Mouse (Mus musculus): ENCODE results near the gene Kif3b. TPM values are rescaled to one million over a fixed set of nuclear protein-coding genes. Genes with fewer than 3 reads are reported as not detected.
"Not testable (repeated sequence)": the region's sequence is repeated elsewhere in the genome, so short reads cannot be mapped to it uniquely, and the experiment has no call there.

The Kif3b gene
- polyA plus RNA-seq (2012; rRNA removed) = 28.0 and 35.8 TPM in 2 replicates

DNA sequence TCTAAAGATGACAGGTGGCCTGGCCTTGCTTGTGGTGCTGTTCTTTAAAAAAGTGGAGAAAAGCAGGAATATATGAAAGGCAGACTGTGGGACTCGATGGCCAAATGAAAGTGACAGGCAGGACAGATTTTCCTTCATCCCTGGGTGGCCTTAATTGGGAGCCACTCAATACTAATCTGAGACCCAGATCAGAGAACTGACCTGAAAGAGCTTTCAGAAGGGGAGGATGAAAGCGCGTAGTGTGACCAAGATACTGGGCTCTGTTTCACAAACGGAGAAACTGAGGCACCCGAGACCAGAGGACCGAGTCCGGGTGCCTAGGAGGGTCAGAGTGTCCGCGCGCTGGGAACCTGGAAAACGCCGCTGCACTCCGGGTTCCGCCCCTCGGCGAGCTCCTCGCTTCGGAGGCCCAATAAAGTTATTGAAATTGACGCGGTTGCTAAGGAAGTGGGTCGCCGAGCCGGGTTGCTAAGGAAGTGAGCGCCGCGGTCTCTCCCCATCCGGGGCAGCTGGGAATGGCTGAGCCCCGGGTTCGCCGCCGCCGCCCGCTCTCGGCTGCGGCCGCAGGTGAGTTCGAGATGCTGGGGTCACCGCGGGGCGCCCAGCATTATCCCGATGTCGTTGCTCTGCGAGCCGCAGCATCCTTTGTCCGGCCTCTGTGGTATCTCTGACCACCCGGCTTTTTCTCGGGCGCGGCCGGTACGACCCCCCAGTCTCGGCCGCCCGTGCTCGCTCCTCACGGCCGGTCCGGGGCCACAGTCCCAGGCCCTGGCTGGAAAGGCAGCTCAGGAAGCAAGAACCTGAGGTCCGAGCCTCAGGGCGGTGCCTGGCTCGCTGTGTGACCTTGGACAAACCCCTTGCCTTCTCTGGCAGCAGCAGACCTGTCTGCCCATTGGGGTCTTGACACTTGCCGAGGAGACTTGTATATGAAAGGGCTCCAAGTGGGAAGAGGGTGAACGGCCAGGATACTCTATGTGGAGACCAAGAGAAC, at the start of gene Kif3b:
TSS of gene Kif3b (plus strand) at position 476 of the 991 bp plus-strand sequence.
- no peak for TF ChIP-seq CTCF (IDR thresholded peaks at IDR 0.05; ENCODE audit: borderline replicate concordance, extremely low read depth, insufficient read depth, insufficient read length)
- TF ChIP-seq POLR2A (IDR thresholded peaks at IDR 0.05; ENCODE audit: borderline replicate concordance, extremely low read depth, insufficient read depth, insufficient read length, poor library complexity, severe bottlenecking) = peak; percentile 55; the same call in 1 of the 2 replicates
- peak; percentile 95 for DNase-seq (ENCODE audit: low read depth)

- TF ChIP-seq CTCF (IDR thresholded peaks at IDR 0.05; ENCODE audit: borderline replicate concordance, extremely low read depth, insufficient read depth, insufficient read length) (no peak), POLR2A (IDR thresholded peaks at IDR 0.05; ENCODE audit: borderline replicate concordance, extremely low read depth, insufficient read depth, insufficient read length, poor library complexity, severe bottlenecking) (no peak)
- no peak for DNase-seq (ENCODE audit: low read depth)
Observed at GRCm38 (mm10) chr2:153242156-153242555, 49.1 kb upstream of the Kif3b start.

DNA sequence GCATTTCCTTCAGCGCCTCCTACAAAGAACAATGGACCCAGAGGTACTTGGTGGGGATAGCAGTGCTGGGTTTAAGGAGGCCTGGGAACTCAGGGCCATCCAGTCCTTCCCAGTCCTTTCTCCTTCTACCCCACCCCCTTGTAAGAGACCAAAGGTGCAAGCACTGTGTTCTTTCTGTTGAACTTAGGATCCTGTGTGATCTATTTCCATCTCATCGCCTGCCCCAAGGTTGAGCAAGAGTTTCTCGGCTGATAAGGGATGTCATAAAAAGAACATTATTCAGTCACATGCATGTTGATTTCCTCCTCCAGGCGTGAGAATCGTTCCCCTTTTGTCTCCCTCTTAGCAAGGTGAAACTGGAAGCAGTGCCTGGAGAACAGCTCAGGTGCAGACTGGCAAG, 41.5 kb upstream of the Kif3b start:
- no peak for DNase-seq (ENCODE audit: low read depth)
- TF ChIP-seq POLR2A (IDR thresholded peaks at IDR 0.05; ENCODE audit: borderline replicate concordance, extremely low read depth, insufficient read depth, insufficient read length, poor library complexity, severe bottlenecking) = no peak
- no peak for TF ChIP-seq CTCF (IDR thresholded peaks at IDR 0.05; ENCODE audit: borderline replicate concordance, extremely low read depth, insufficient read depth, insufficient read length)

- no peak for DNase-seq (ENCODE audit: low read depth)
- TF ChIP-seq POLR2A (IDR thresholded peaks at IDR 0.05; ENCODE audit: borderline replicate concordance, extremely low read depth, insufficient read depth, insufficient read length, poor library complexity, severe bottlenecking) (no peak), CTCF (IDR thresholded peaks at IDR 0.05; ENCODE audit: borderline replicate concordance, extremely low read depth, insufficient read depth, insufficient read length) (no peak)
Observed at GRCm38 (mm10) chr2:153256604-153257003, 34.6 kb upstream of the Kif3b start.

DNA sequence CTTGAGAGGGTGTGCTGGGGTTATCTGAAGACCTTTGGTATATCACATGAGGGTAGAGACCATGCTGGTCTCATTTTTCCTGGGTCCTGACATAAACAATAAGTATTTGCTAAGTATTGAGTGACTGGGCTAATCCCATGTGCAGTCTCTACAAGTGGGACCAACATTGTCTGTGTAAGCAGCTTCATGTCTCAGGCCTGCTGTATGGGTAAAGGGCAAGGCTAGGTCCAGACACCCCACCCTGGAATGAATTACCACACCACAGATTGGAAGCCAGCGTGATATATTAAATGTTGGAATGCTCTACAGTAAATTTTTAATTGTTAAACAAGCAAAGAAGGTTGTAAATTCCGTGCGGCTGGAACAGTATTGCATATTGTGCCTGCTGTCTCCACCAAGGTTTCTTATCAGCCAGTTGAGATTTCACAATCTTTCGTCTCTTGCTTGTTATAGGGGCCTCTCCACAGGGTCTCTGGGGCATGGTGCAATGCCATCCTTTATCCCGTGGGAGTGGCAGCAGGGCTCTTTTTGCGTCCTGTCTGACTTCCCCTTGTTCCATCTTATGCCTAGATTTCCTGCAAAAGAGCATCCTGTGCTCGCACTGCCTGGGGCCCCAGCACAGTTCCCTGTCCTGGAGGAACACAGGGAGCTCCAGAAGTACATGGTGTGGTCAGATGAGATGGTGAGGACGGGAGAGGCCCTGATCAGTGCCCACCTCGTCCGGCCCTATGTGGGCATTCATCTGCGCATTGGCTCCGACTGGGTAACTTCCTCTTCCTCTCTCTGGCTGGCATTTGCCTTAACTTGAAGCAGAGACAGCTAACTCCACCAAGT, 32.0 kb upstream of the Kif3b start:
- no peak for DNase-seq (ENCODE audit: low read depth)
- TF ChIP-seq CTCF (IDR thresholded peaks at IDR 0.05; ENCODE audit: borderline replicate concordance, extremely low read depth, insufficient read depth, insufficient read length) = no peak
- no peak for TF ChIP-seq POLR2A (IDR thresholded peaks at IDR 0.05; ENCODE audit: borderline replicate concordance, extremely low read depth, insufficient read depth, insufficient read length, poor library complexity, severe bottlenecking)

DNA sequence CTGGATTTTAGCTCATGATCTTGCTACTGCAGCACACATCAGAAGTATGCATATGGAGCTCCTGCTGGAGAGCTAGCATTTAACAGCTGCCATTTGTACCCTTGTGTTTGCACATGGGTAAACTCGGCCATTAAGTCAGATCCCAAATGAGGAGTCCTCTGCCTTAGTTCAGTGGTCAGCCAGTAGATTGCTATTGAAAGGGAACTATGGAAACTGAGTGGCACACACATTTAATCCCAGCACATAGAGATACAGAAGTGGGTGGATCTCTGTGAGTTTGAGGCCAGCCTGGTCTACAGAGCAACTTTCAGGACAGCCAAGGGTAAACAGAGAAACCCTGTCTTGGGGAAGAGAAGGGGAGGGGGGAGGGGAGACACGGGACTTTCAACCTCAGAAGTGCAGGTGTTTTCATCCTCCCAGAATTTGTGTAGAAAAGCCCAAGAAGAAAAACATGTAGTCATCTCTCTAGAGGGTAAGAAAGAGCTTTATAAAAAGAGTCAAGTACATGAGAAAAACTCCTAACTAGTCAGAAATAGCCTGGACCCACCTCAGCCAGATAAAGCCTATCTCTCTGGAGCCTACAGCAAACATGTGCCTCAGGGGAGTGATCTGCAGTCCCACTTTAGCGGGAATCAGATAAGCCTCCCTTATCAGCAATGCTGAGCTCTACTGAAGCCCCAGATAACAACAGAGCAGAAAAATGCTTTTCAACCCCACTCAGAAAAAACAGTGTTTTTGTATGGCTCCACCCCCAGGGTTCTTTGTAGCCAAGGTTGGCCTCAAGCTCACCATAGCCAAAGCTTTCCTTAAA, 31.1 kb upstream of the Kif3b start:
- DNase-seq (ENCODE audit: low read depth) = no peak
- TF ChIP-seq POLR2A (IDR thresholded peaks at IDR 0.05; ENCODE audit: borderline replicate concordance, extremely low read depth, insufficient read depth, insufficient read length, poor library complexity, severe bottlenecking) (no peak), CTCF (IDR thresholded peaks at IDR 0.05; ENCODE audit: borderline replicate concordance, extremely low read depth, insufficient read depth, insufficient read length) (no peak)

- TF ChIP-seq CTCF (IDR thresholded peaks at IDR 0.05; ENCODE audit: borderline replicate concordance, extremely low read depth, insufficient read depth, insufficient read length) = no peak
- TF ChIP-seq POLR2A (IDR thresholded peaks at IDR 0.05; ENCODE audit: borderline replicate concordance, extremely low read depth, insufficient read depth, insufficient read length, poor library complexity, severe bottlenecking) = no peak
- no peak for DNase-seq (ENCODE audit: low read depth)
Observed at GRCm38 (mm10) chr2:153263053-153263452, 28.2 kb upstream of the Kif3b start.

- DNase-seq (ENCODE audit: low read depth) = no peak
- TF ChIP-seq CTCF (IDR thresholded peaks at IDR 0.05; ENCODE audit: borderline replicate concordance, extremely low read depth, insufficient read depth, insufficient read length) (no peak), POLR2A (IDR thresholded peaks at IDR 0.05; ENCODE audit: borderline replicate concordance, extremely low read depth, insufficient read depth, insufficient read length, poor library complexity, severe bottlenecking) (no peak)
Observed at GRCm38 (mm10) chr2:153267331-153267730, 23.9 kb upstream of the Kif3b start.

DNA sequence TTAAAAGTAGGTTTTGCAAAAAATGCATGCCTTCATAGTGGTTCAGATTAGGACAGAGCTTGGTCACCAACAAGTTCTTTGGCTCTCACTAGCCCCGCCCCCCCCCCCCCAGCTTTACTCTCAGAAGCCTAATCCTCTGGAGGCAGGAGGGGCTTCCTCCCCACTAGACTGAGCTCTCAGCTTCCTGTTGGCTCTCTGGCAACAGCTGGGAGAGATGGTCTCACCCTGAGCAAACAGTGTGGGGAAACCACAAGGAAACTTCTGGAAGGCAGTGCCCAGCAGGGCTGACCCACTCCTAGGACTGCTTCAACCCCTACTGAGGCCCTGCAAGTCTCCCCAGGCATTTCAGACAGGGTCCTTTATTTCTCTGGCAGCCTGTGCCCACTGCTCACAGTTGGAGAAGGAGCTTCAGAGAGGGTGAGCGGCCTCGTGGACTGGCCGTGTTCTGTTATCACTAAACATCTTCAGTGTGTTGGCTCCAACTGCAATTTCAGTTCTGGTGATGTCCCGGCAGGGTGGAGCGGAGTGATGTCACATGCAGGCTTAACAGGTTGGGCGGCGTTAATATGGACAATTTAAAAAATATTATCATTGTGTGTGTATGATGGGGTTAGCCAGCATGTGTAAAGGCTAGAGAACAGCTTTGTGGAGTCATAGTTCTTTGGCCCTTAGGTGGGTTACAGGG, 20.8 kb upstream of the Kif3b start:
- not testable (repeated sequence) for DNase-seq (ENCODE audit: low read depth)

DNA sequence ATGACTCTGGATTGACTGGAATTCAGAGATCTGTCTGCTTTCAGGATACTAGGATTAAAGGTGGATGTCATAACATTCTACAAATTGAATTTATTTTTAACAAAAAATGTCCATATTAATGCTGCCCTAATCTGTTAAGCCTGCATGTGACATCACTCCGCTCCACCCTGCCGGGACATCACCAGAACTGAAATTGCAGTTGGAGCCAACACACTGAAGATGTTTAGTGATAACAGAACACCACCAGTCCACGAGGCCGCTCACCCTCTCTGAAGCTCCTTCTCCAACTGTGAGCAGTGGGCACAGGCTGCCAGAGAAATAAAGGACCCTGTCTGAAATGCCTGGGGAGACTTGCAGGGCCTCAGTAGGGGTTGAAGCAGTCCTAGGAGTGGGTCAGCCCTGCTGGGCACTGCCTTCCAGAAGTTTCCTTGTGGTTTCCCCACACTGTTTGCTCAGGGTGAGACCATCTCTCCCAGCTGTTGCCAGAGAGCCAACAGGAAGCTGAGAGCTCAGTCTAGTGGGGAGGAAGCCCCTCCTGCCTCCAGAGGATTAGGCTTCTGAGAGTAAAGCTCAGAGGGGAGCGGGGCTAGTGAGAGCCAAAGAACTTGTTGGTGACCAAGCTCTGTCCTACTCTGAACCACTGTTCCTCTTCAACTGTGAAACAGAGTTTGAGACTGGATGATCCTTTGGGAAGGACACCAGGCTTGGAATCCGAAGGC, 16.9 kb upstream of the Kif3b start:
- DNase-seq (ENCODE audit: low read depth) = not testable (repeated sequence)

Data from brain, embryonic 14.5 days (tissue).